Mouse (Mus musculus): ENCODE data around the gene Lrrc1. TPM values are rescaled to one million over a fixed set of nuclear protein-coding genes. Genes with fewer than 3 reads are reported as not detected.

Lrrc1 gene
- total and polyA plus RNA-seq, 3 experiments, result 5.3 to 12.1 TPM; not detected in 1

DNA sequence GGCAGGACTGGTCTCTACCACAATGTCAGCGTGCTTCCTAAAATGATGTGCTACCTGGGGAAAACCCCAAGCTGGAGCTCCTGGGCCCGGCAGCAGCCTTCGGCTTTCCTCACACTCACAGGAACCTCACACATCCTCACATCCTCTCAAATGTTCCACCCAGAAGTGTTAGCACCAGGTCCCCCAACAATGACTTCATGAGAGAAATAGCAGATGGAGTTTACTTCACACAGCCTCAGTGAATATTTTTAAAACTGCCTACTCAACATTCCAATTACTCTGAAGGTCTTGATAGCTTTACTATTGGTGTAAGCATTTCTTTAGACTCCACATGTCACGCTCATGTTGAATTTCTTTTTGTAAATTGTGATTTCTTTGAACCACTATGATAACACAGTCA, 27.2 kb upstream of the Lrrc1 start:
- Histone ChIP-seq H3K27ac (ENCODE audit: control insufficient read depth, low read depth, low read length) (no peak overlapping the region), H3K4me3 (ENCODE audit: control insufficient read depth in 1 of 2, insufficient read depth in 1 of 2, low read depth in 2 of 2, low read length in 2 of 2) (no peak overlapping the region), H3K79me2 (ENCODE audit: control insufficient read depth, insufficient read depth, low read length, poor library complexity) (no peaks in the 10 kb centered on the region), H3K36me3 (ENCODE audit: control insufficient read depth in 1 of 2, insufficient read depth in 2 of 2, low read length in 2 of 2) (no peaks in the 10 kb centered on the region), H3K9ac (ENCODE audit: control insufficient read depth, low read depth, low read length, poor library complexity, severe bottlenecking) (no peak overlapping the region), H3K4me1 (ENCODE audit: control insufficient read depth in 1 of 2, insufficient read depth in 2 of 2, low read length in 2 of 2) (no peaks in the 10 kb centered on the region), H3K27me3 (ENCODE audit: control insufficient read depth in 1 of 2, insufficient read depth in 2 of 2, low read length in 2 of 2) (peaks cover 0 to 4% of the 10 kb centered on the region in 2 experiments; a peak in 3 of 4 replicates), H3K9me3 (replicated peaks; ENCODE audit: insufficient read depth, low read length) (no peaks in the 10 kb centered on the region)
- no peak for TF ChIP-seq RAD21 (IDR thresholded peaks at IDR 0.05; ENCODE audit: low read depth, low read length)
- TF ChIP-seq MEF2A (IDR thresholded peaks at IDR 0.05; ENCODE audit: extremely low read depth, insufficient replicate concordance, low read depth, low read length, poor library complexity, severe bottlenecking), result no peak
- TF ChIP-seq CHD2 (IDR thresholded peaks at IDR 0.05; ENCODE audit: low read length), result no peak
- no peak for TF ChIP-seq EP300 (IDR thresholded peaks at IDR 0.05; ENCODE audit: low read depth in 1 of 2, low read length in 2 of 2)
- no peak for TF ChIP-seq JUND (IDR thresholded peaks at IDR 0.05; ENCODE audit: low read depth, low read length)
- no peak for TF ChIP-seq POLR2A (IDR thresholded peaks at IDR 0.05; ENCODE audit: control insufficient read depth in 1 of 2, insufficient read depth in 1 of 2, low read depth in 1 of 2, low read length in 2 of 2, poor library complexity in 1 of 2)
- no peak for TF ChIP-seq MAFK (IDR thresholded peaks at IDR 0.05; ENCODE audit: borderline replicate concordance, low read depth, low read length)
- no peak for TF ChIP-seq TAL1 (IDR thresholded peaks at IDR 0.05; ENCODE audit: low read length)
- no peak for TF ChIP-seq MYB (IDR thresholded peaks at IDR 0.05; ENCODE audit: low read depth, low read length)
- TF ChIP-seq E2F4 (IDR thresholded peaks at IDR 0.05; ENCODE audit: borderline replicate concordance, low read depth, low read length), result no peak
- no peak for TF ChIP-seq USF2 (IDR thresholded peaks at IDR 0.05; ENCODE audit: borderline replicate concordance in 1 of 2, insufficient read depth in 1 of 2, low read depth in 1 of 2, low read length in 2 of 2)
- no peak for TF ChIP-seq GATA1 (IDR thresholded peaks at IDR 0.05; ENCODE audit: low read depth, low read length)
- TF ChIP-seq NELFE (IDR thresholded peaks at IDR 0.05; ENCODE audit: low read depth, low read length), result no peak
- no peak for TF ChIP-seq SIN3A (IDR thresholded peaks at IDR 0.05; ENCODE audit: low read length)
- no peak for TF ChIP-seq HCFC1 (IDR thresholded peaks at IDR 0.05; ENCODE audit: low read depth, low read length)
- no peak for TF ChIP-seq NRF1 (IDR thresholded peaks at IDR 0.05; ENCODE audit: insufficient read depth, low read depth, low read length, poor library complexity, severe bottlenecking)
- TF ChIP-seq MYC (IDR thresholded peaks at IDR 0.05; ENCODE audit: low read depth, low read length), result no peak
- no peak for TF ChIP-seq ZMIZ1 (IDR thresholded peaks at IDR 0.05; ENCODE audit: low read depth, low read length)
- no peak for TF ChIP-seq CTCF (IDR thresholded peaks at IDR 0.05 in 2 of 3, conservative IDR thresholded peaks at IDR 0.05 in 1 of 3; ENCODE audit: control insufficient read depth in 1 of 3, insufficient read depth in 1 of 3, low read depth in 2 of 3, low read length in 3 of 3, poor library complexity in 1 of 3, severe bottlenecking in 1 of 3)
- no peak for DNase-seq (ENCODE audit: low read depth, low spot score)

DNA sequence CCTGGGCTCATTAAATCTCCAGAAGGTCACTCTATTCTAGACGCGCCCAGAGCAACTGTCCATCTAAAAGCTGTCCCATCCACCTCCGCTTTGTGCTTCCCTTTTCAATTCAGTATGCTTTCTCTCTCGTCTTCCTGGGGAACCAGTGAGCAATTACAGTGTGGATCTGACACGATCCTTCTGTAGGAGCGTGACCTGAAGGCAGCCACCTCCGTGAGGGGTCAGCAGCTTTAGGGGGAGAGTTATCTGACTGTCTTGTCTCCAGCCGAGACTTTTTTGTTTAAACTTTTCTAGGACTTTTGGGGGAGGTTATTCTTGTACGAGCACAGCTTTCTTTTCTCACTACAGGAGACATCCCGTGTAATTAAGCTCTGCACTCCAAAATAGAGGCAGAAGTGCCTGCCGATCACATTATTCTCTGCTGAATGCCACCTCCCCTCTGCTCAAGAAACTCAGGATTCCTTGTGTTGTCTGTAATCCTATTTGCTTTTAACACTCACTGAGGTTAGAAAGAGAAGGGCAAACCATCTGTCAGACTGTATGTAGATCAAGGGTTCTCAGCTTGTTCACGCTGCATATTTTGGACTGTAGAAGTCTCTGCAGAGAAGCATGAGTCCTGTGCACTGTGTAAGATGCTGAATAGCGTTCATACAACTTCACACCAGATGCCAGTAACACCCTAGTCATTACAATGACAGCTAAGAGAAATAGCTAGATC, 24.3 kb upstream of the Lrrc1 start:
- H3K27ac ChIP-seq (ENCODE audit: control insufficient read depth, low read depth, low read length), result no peak overlapping the region
- no peaks in the 10 kb centered on the region for H3K9me3 ChIP-seq (replicated peaks; ENCODE audit: insufficient read depth, low read length)
- DNase-seq (ENCODE audit: low read depth, low spot score), result no peak
- H3K36me3 ChIP-seq (ENCODE audit: control insufficient read depth in 1 of 2, insufficient read depth in 2 of 2, low read length in 2 of 2), result no peaks in the 10 kb centered on the region
- H3K4me1 ChIP-seq (ENCODE audit: control insufficient read depth in 1 of 2, insufficient read depth in 2 of 2, low read length in 2 of 2), result no peaks in the 10 kb centered on the region
- H3K4me3 ChIP-seq (ENCODE audit: control insufficient read depth in 1 of 2, insufficient read depth in 1 of 2, low read depth in 2 of 2, low read length in 2 of 2), result no peak overlapping the region
- H3K27me3 ChIP-seq (ENCODE audit: control insufficient read depth in 1 of 2, insufficient read depth in 2 of 2, low read length in 2 of 2), result peaks cover 0 to 5% of the 10 kb centered on the region in 2 experiments; a peak in 3 of 4 replicates
- no peak overlapping the region for H3K9ac ChIP-seq (ENCODE audit: control insufficient read depth, low read depth, low read length, poor library complexity, severe bottlenecking)
- TF ChIP-seq TBP (IDR thresholded peaks at IDR 0.05; ENCODE audit: low read depth, low read length), result no peak
- no peak for TF ChIP-seq HCFC1 (IDR thresholded peaks at IDR 0.05; ENCODE audit: low read depth, low read length)
- TF ChIP-seq ZKSCAN1 (IDR thresholded peaks at IDR 0.05; ENCODE audit: low read depth, low read length), result no peak
- TF ChIP-seq UBTF (IDR thresholded peaks at IDR 0.05; ENCODE audit: borderline replicate concordance, insufficient read depth, low read depth, low read length), result no peak
- H3K79me2 ChIP-seq (ENCODE audit: control insufficient read depth, insufficient read depth, low read length, poor library complexity), result no peaks in the 10 kb centered on the region

Measured in MEL (cell line).